Mouse (Mus musculus) layer of hippocampus, adult 9-11 months (tissue): ENCODE measurements around the gene 5430419D17Rik.

Experiments
- DNase-seq: peaks from one replicate; pipeline ENCODE4 v3.0.0; 2022

The 5430419D17Rik gene

DNA sequence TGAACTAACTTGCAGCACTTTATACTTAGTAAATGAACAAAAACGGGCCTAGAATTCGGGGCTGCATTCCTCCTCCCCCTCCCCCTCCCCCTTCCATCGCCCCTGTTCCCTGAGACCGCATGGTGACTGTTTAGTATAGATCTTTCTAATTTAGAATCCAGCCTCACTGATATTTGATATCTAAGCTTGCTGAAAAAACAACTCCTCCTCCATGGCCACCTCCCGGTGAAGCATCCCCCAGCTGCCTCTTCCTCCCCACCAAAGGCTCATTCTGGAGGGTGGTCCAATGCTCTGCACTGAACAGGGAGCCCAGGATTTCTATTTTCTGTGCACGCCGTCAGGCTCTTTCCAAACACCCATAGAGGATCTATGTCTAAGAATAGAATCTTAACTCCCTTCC, 144.1 kb downstream of the 5430419D17Rik start:
- no peak for DNase-seq

DNA sequence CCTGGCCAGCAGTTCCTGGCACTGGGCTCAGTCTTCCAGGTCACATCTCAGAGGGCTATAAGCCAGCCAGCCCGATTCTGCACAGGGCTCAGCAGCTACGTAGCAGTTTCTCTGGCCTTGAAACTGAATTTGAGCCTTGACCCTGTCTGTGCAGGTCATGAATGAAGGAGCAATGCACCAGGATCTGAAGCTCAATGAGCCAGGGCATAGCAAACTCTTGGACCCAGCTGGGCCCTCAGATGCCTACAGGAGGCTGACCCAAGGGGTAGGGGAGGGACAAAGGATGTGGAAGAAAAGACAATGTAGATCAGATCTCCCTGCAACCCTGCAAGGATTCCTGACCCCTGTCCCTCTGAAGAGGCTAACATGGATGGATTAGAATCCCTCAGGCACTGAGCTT, 148.0 kb downstream of the 5430419D17Rik start, which contains the start of gene Cuzd1:
Cuzd1 (minus strand) TSS at position 101 of the 400 bp plus-strand sequence.
- DNase-seq: no peak

DNA sequence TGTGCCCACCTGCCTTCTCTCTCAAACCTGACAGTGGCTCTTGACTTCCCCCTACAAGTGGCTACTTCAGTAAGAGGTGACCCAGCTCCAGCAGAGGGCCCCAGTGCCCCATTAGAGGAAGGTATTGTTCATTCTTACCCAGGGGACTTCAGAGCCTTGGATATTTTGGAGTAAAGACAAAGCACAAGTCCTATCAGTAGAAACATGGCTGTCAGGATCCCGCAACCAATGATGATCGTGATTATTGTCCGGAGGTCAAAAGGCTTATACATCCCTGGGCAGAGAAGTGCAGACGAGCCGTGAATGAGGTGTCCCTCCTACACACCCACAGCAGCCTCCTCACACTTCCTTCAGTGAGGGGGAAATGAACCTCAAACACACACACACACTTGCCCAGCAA, 152.9 kb downstream of the 5430419D17Rik start:
- no peak for DNase-seq

DNA sequence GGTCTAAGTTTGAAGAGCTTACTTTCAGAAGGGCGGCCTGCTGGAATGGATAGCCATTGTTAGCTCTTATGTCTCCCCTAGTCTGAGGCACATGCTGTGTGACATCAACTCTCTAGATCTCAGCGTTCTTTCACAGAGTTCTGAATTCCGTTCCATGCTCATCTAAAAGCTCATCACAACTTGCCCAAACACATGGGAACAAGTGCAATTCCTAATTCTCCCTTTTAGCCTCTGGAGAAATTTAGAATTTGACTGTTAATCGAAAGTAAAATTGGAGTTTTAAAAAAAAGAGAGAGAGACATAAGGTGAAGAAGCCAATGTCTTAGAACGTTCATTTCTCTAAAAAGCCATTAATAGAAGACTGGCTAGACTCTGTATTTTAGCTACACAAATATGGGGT, 155.2 kb downstream of the 5430419D17Rik start, which contains the start of gene Fam24b:
Fam24b (minus strand) TSS at position 101 of the 400 bp plus-strand sequence.
- DNase-seq: no peak

DNA sequence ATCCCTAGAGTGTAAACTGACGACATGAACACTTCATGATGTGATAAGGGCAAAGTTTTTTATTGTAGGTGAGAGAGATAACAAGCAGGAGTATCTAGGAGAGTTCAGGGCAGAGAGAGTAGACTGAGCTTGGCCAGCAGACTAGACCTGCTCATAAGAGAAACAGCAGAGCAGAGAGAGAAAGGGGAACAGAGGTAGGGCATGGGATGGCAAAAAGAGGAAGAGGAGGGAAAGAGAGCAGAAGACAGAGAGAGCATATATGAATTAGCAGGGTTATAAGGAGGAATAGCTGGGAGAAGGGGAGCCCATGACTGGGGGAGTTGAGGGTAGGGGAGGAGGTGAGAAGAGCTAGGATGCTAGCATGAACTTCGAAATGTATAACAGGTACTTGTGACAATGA, 157.5 kb downstream of the 5430419D17Rik start:
- no peak for DNase-seq

DNA sequence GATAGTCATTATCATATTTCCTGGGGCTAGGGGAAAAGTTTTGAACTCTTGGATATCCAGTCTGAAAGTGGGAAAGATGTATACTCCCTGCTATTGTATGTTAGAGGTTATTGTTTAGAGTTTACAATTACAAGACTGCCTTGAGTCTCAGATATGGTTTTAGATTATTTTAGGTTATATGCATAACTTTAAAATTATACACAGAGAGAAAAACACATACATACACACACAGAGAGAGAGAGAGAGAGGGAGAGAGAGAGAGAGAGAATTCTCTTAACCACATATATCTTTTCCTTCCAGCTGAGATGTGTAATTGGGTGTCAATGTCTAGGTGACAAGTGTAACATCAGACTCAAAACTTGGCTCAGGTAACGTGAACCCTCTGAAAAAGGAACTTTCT, 159.4 kb downstream of the 5430419D17Rik start, which contains the start of gene Fam24a:
Fam24a (plus strand) TSS at position 301 of the 400 bp plus-strand sequence.
- DNase-seq: no peak

DNA sequence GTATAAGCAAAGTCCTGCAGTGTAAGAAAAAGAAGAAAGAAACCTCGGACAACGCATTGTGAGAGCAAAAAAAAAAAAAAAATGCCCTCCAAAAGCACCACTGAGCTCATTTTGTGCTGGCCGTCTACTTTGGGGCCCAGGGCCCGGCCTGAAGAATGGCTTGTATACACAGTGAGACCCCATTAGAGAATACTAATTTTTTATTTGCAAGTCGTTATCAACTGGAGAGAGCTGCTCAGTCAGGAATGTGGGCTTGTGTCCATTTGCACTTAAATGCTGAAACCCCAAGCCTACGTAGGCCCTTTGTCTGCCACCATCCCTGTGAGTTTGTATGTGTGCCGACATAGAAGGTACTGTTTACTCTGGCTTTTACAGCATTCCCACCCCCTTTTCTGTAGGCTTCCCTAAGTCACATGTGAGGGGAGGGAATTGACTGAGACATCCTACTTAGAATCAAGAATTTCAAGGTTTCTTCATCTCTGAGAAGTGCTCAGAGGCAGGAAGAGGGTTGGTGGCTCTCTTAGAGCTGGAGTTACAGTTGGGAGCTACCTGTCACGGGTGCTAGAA, 163.4 kb downstream of the 5430419D17Rik start:
- no peak for DNase-seq

DNA sequence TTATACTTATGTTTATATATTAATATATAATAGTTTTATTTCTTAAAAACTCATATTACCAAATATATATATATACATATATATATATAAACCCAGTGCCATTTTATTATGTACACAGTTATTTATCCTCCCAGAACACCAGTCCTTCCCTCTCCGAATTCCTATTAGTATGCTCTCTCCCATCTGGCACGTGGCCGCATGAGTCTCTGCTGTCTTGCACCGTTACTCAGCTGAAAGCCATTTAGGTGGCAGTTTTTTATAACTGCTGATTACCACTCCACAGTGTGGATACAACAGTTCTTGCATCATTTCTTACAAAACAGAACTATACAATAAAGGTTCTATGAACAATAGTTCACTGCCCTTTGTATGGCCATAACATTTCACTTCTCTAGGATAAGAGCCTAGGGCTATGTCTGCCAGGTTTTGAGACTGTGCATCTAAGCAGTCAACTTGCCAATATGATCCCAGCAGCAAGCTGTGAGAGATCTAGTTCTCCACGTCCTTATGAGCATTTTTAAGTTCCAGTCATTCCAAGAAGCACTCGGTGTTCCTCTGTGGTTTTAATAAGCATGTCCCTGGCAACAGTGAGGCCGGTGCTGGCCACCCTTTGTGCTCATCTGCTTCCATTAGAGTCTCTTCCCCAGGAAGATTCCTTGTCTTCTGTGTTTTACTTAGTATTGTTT, 171.8 kb downstream of the 5430419D17Rik start:
- no peak for DNase-seq
